In the genomic region with DNA sequence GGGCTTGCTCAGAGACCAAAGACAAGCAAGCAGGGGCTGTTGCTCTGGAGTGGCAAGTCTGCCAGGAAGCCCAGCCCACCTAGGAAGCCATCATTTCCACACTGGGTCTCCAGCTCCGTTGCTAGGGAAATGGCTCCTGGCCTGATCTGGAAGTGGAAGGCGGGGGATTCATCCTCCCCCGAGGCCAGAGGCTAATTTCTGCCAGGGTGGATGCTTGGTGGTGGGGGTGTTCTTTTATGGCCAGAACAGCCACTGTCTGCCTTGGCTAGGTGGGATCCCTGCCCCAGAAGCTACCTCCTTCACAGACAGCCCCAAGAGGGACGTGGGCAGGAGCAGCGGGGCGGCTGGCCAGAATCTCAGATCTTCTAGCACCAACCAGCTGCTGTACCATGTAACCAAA, we compare ENCODE assay signal across 9 mouse cellular contexts. TPM values are rescaled to one million over a fixed set of nuclear protein-coding genes. Genes with fewer than 3 reads are reported as not detected.
DNase-seq lines count a peak whose midpoint lies in the region; ATAC-seq and TF ChIP-seq lines count a peak whose summit lies in the region.
"Had no signal": no experiment of that assay in that cellular context is flagged by ENCODE, and none has a peak within 500 bp of the region (broad histone marks: within the 10 kb centered on the region; RNA-seq: fewer than 3 reads in every experiment).

No protein-coding gene starts in this region.

- peaks cover 22% of the 10 kb centered on the region for H3K36me3 ChIP-seq in lung, embryonic 15.5 days
- peaks cover 17% of the 10 kb centered on the region for H3K36me3 ChIP-seq in forebrain, embryonic 15.5 days
- peaks cover 10% of the 10 kb centered on the region for H3K36me3 ChIP-seq in kidney, postnatal 0 days (ENCODE audit: insufficient read depth, low read length)
- peaks cover 25% of the 10 kb centered on the region for H3K36me3 ChIP-seq in neural tube, embryonic 15.5 days

- no peak for ATAC-seq in lung, embryonic 15.5 days (ENCODE audit: borderline replicate concordance, extremely low read depth, low FRiP score, low TSS enrichment)
- ATAC-seq in forebrain, embryonic 15.5 days (replicated peaks), result no peak
- ATAC-seq in kidney, postnatal 0 days (replicated peaks; ENCODE audit: low FRiP score, low read depth), result no peak
- ATAC-seq in neural tube, embryonic 15.5 days (ENCODE audit: low FRiP score), result no peak

- TF ChIP-seq CTCF in kidney, postnatal 0 days (IDR thresholded peaks at IDR 0.05; ENCODE audit: low read depth), result no peak

- H3K9me3 ChIP-seq in lung, embryonic 15.5 days, result no peaks in the 10 kb centered on the region
- no peaks in the 10 kb centered on the region for H3K9me3 ChIP-seq in forebrain, embryonic 15.5 days
- no peaks in the 10 kb centered on the region for H3K9me3 ChIP-seq in kidney, postnatal 0 days (replicated peaks; ENCODE audit: low read length)
- H3K9me3 ChIP-seq in neural tube, embryonic 15.5 days (replicated peaks), result no peaks in the 10 kb centered on the region

- peaks cover 62% of the 10 kb centered on the region for H3K4me1 ChIP-seq in lung, embryonic 15.5 days
- H3K4me1 ChIP-seq in forebrain, embryonic 15.5 days, result peaks cover 55% of the 10 kb centered on the region
- peaks cover 29% of the 10 kb centered on the region for H3K4me1 ChIP-seq in kidney, postnatal 0 days (replicated peaks; ENCODE audit: insufficient read depth, low read length)
- peaks cover 64% of the 10 kb centered on the region for H3K4me1 ChIP-seq in neural tube, embryonic 15.5 days

- H3K4me2 ChIP-seq in lung, embryonic 15.5 days, result no peak overlapping the region
- H3K4me2 ChIP-seq in forebrain, embryonic 15.5 days (replicated peaks), result peak overlapping the region; percentile 26
- no peak overlapping the region for H3K4me2 ChIP-seq in kidney, postnatal 0 days (ENCODE audit: low read length)
- H3K4me2 ChIP-seq in neural tube, embryonic 15.5 days, result peak overlapping the region; percentile 43

- H3K4me3 ChIP-seq in lung, embryonic 15.5 days, result no peak overlapping the region
- H3K4me3 ChIP-seq in forebrain, embryonic 15.5 days, result no peak overlapping the region
- H3K4me3 ChIP-seq in kidney, postnatal 0 days (replicated peaks; ENCODE audit: low read depth, low read length), result no peak overlapping the region
- H3K4me3 ChIP-seq in neural tube, embryonic 15.5 days (replicated peaks), result peak overlapping the region; percentile 2; the same call in 1 of the 2 replicates
- H3K4me3 ChIP-seq: myocyte had no signal

- WGBS in lung, embryonic 15.5 days, result 49% methylated on average over 6 of the region's 6 CpGs
- WGBS in forebrain, embryonic 15.5 days, result 38% methylated on average over 6 of the region's 6 CpGs
- WGBS in kidney, postnatal 0 days, result 35% methylated on average over 6 of the region's 6 CpGs
- 13% methylated on average over 6 of the region's 6 CpGs for WGBS in neural tube, embryonic 15.5 days

- no peaks in the 10 kb centered on the region for H3K27me3 ChIP-seq in lung, embryonic 15.5 days
- no peaks in the 10 kb centered on the region for H3K27me3 ChIP-seq in forebrain, embryonic 15.5 days
- H3K27me3 ChIP-seq in kidney, postnatal 0 days (ENCODE audit: insufficient read depth, low read length), result no peaks in the 10 kb centered on the region
- no peaks in the 10 kb centered on the region for H3K27me3 ChIP-seq in neural tube, embryonic 15.5 days (replicated peaks)

- DNase-seq in lung, postnatal 14 days, result no peak
- DNase-seq in kidney, postnatal 0 days (ENCODE audit: low spot score), result peak; percentile 34
- no peak for DNase-seq in adipocyte (ENCODE audit: low spot score)
- DNase-seq in thymus, postnatal 36 days, result no peak
- DNase-seq in spleen, adult 18-20 months, result no peak

- H3K9ac ChIP-seq in lung, embryonic 15.5 days, result no peak overlapping the region
- H3K9ac ChIP-seq in forebrain, embryonic 15.5 days (replicated peaks), result peak overlapping the region; percentile 31
- 0 out of 2 replicates have a peak overlapping the region, but pooled peaks have one; percentile 23 for H3K9ac ChIP-seq in kidney, postnatal 0 days (ENCODE audit: low read depth, low read length)
- peak overlapping the region; percentile 21; the same call in 1 of the 2 replicates for H3K9ac ChIP-seq in neural tube, embryonic 15.5 days (replicated peaks)

- H3K27ac ChIP-seq in lung, embryonic 15.5 days, result 0 out of 2 replicates have a peak overlapping the region, but pooled peaks have one; percentile 24
- peak overlapping the region; percentile 70 for H3K27ac ChIP-seq in forebrain, embryonic 15.5 days (replicated peaks)
- H3K27ac ChIP-seq in kidney, postnatal 0 days, result no peak overlapping the region
- peak overlapping the region; percentile 76 for H3K27ac ChIP-seq in neural tube, embryonic 15.5 days (replicated peaks)

RNA-seq across cellular contexts. Expression of a gene that starts 4.1 kb away (rescaled TPM):
- polyA plus RNA-seq in lung, embryonic 15.5 days (2015; fragmentation: Nextera tagmentation; extraction: Ambion mirVana), result 31.6 TPM in 2 replicates
- polyA plus RNA-seq in forebrain, embryonic 15.5 days (2015; fragmentation: Nextera tagmentation; extraction: Ambion mirVana), result 39.8 and 40.8 TPM in 2 replicates
- polyA plus RNA-seq in kidney, postnatal 0 days (2015; fragmentation: Nextera tagmentation; extraction: Ambion mirVana), result 22.3 and 23.5 TPM in 2 replicates
- 45.2 and 48.5 TPM in 2 replicates for polyA plus RNA-seq in neural tube, embryonic 15.5 days (2015; fragmentation: Nextera tagmentation; extraction: Ambion mirVana)

RNA-seq across cellular contexts. Expression of a gene that starts 31.4 kb away (rescaled TPM):
- 4.5 and 7.8 TPM in 2 replicates for polyA plus RNA-seq in lung, embryonic 15.5 days (2015; fragmentation: Nextera tagmentation; extraction: Ambion mirVana)
- polyA plus RNA-seq in forebrain, embryonic 15.5 days (2015; fragmentation: Nextera tagmentation; extraction: Ambion mirVana), result 16.5 and 18.2 TPM in 2 replicates
- 3.6 and 3.8 TPM in 2 replicates for polyA plus RNA-seq in kidney, postnatal 0 days (2015; fragmentation: Nextera tagmentation; extraction: Ambion mirVana)
- polyA plus RNA-seq in neural tube, embryonic 15.5 days (2015; fragmentation: Nextera tagmentation; extraction: Ambion mirVana), result 16.0 and 18.0 TPM in 2 replicates

RNA-seq across cellular contexts. Expression of a gene that starts 40.3 kb away (rescaled TPM):
- polyA plus RNA-seq in lung, embryonic 15.5 days (2015; fragmentation: Nextera tagmentation; extraction: Ambion mirVana), result 8.5 and 8.7 TPM in 2 replicates
- 21.8 and 22.6 TPM in 2 replicates for polyA plus RNA-seq in forebrain, embryonic 15.5 days (2015; fragmentation: Nextera tagmentation; extraction: Ambion mirVana)
- polyA plus RNA-seq in kidney, postnatal 0 days (2015; fragmentation: Nextera tagmentation; extraction: Ambion mirVana), result 15.1 and 15.2 TPM in 2 replicates
- 35.8 and 46.3 TPM in 2 replicates for polyA plus RNA-seq in neural tube, embryonic 15.5 days (2015; fragmentation: Nextera tagmentation; extraction: Ambion mirVana)

Comparison
In these comparisons a context has a peak if more than half of its experiments do, and no peak if none do; other contexts are left out.
1. H3K4me2 ChIP-seq: peak in forebrain, embryonic 15.5 days (single experiment) and neural tube, embryonic 15.5 days (single experiment); none in lung, embryonic 15.5 days (single experiment) and kidney, postnatal 0 days (single experiment).